ENCODE assay signal across 28 mouse cellular contexts in the genomic region with DNA sequence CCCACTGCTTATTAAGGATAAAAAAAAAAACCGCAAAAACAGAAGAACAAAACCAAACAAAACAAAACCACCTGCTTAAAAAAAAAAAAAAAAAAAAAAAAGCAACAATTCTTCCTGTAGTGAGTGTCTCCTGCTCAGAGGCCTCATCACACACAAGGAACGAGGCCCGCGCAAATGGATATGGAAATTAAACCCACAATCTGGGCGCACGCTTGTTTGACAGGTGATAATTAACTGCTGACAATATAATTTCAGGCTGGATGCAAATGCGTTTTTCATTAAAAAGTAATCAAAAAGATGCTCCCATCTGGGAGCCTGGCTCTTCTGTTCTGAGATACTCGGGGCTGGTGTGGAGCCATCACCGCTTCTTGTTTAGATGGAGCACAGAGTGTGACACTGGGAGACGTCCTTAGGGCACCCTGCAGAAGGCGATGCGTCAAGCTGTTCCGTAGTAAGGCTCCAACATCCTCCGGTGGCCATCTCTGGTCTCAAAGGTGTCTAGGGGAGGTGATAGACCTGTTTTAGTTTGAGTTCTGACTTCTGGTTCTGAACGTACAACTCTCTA. TPM values are rescaled to one million over a fixed set of nuclear protein-coding genes. Genes with fewer than 3 reads are reported as not detected.
DNase-seq lines count a peak whose midpoint lies in the region; ATAC-seq and TF ChIP-seq lines count a peak whose summit lies in the region.
"Had no signal": no experiment of that assay in that cellular context is flagged by ENCODE, and none has a peak within 500 bp of the region (broad histone marks: within the 10 kb centered on the region; RNA-seq: fewer than 3 reads in every experiment).

No protein-coding gene starts in this region.

- no peak overlapping the region for H3K4me3 ChIP-seq in hindbrain, embryonic 13.5 days
- no peak overlapping the region for H3K4me3 ChIP-seq in hindbrain, embryonic 11.5 days (ENCODE audit: low read depth, low read length)
- no peak overlapping the region for H3K4me3 ChIP-seq in forebrain, embryonic 16.5 days (replicated peaks; ENCODE audit: low read length)
- no peak overlapping the region for H3K4me3 ChIP-seq in midbrain, embryonic 14.5 days (replicated peaks; ENCODE audit: low read depth, low read length)
- no peak overlapping the region for H3K4me3 ChIP-seq in kidney, embryonic 14.5 days (ENCODE audit: low read length)
- H3K4me3 ChIP-seq: kidney, embryonic 15.5 days; limb, embryonic 13.5 days; liver, embryonic 12.5 days; stomach, embryonic 15.5 days had no signal

- TF ChIP-seq POLR2A in brain, embryonic 14.5 days (IDR thresholded peaks at IDR 0.05; ENCODE audit: borderline replicate concordance, extremely low read depth, insufficient read depth, insufficient read length, poor library complexity, severe bottlenecking) = no peak

- H3K9ac ChIP-seq in hindbrain, embryonic 13.5 days = no peak overlapping the region
- H3K9ac ChIP-seq in hindbrain, embryonic 11.5 days (ENCODE audit: low read depth, low read length) = no peak overlapping the region
- no peak overlapping the region for H3K9ac ChIP-seq in forebrain, embryonic 16.5 days (replicated peaks; ENCODE audit: low read depth, low read length)
- H3K9ac ChIP-seq in midbrain, embryonic 14.5 days (replicated peaks; ENCODE audit: low read length) = no peak overlapping the region
- H3K9ac ChIP-seq in kidney, embryonic 14.5 days (ENCODE audit: low read depth, low read length) = no peak overlapping the region
- H3K9ac ChIP-seq: kidney, embryonic 15.5 days; limb, embryonic 13.5 days; liver, embryonic 12.5 days; stomach, embryonic 15.5 days had no signal

- WGBS in hindbrain, embryonic 13.5 days = 43% methylated on average over 15 of the region's 15 CpGs
- 75% methylated on average over 15 of the region's 15 CpGs for WGBS in hindbrain, embryonic 11.5 days
- 33% methylated on average over 15 of the region's 15 CpGs for WGBS in forebrain, embryonic 16.5 days
- WGBS in midbrain, embryonic 14.5 days = 60% methylated on average over 15 of the region's 15 CpGs
- WGBS in kidney, embryonic 14.5 days = 88% methylated on average over 15 of the region's 15 CpGs

- H3K4me1 ChIP-seq in hindbrain, embryonic 13.5 days (replicated peaks) = peaks cover 26% of the 10 kb centered on the region
- no peaks in the 10 kb centered on the region for H3K4me1 ChIP-seq in hindbrain, embryonic 11.5 days (replicated peaks; ENCODE audit: control insufficient read depth, insufficient read depth, low read length)
- peaks cover 22% of the 10 kb centered on the region for H3K4me1 ChIP-seq in forebrain, embryonic 16.5 days (replicated peaks; ENCODE audit: control insufficient read depth, insufficient read depth, low read length)
- no peaks in the 10 kb centered on the region for H3K4me1 ChIP-seq in midbrain, embryonic 14.5 days (ENCODE audit: control insufficient read depth, insufficient read depth, low read length)
- no peaks in the 10 kb centered on the region for H3K4me1 ChIP-seq in kidney, embryonic 14.5 days (ENCODE audit: control insufficient read depth, insufficient read depth, low read length)
- H3K4me1 ChIP-seq: kidney, embryonic 15.5 days; limb, embryonic 13.5 days; liver, embryonic 12.5 days; stomach, embryonic 15.5 days had no signal

- no peaks in the 10 kb centered on the region for H3K36me3 ChIP-seq in hindbrain, embryonic 13.5 days
- no peaks in the 10 kb centered on the region for H3K36me3 ChIP-seq in hindbrain, embryonic 11.5 days (ENCODE audit: control insufficient read depth, insufficient read depth, low read length)
- no peaks in the 10 kb centered on the region for H3K36me3 ChIP-seq in forebrain, embryonic 16.5 days (ENCODE audit: control insufficient read depth, insufficient read depth)
- no peaks in the 10 kb centered on the region for H3K36me3 ChIP-seq in midbrain, embryonic 14.5 days (ENCODE audit: control insufficient read depth, insufficient read depth, low read length)
- H3K36me3 ChIP-seq in kidney, embryonic 14.5 days (ENCODE audit: control insufficient read depth, insufficient read depth, low read length) = no peaks in the 10 kb centered on the region
- H3K36me3 ChIP-seq: kidney, embryonic 15.5 days; limb, embryonic 13.5 days; liver, embryonic 12.5 days; stomach, embryonic 15.5 days had no signal

- no peak for TF ChIP-seq CTCF in brain, embryonic 14.5 days (IDR thresholded peaks at IDR 0.05; ENCODE audit: borderline replicate concordance, extremely low read depth, insufficient read depth, insufficient read length)

- no peak for ATAC-seq in hindbrain, embryonic 13.5 days (ENCODE audit: low FRiP score)
- ATAC-seq in hindbrain, embryonic 11.5 days (ENCODE audit: low FRiP score) = no peak
- peak; percentile 89 for ATAC-seq in forebrain, embryonic 16.5 days
- no peak for ATAC-seq in midbrain, embryonic 14.5 days (ENCODE audit: low FRiP score, low TSS enrichment)
- ATAC-seq in kidney, embryonic 14.5 days (ENCODE audit: low FRiP score, low TSS enrichment) = no peak
- ATAC-seq: intestine, postnatal 0 days; liver, embryonic 12.5 days had no signal

- no peak overlapping the region for H3K4me2 ChIP-seq in hindbrain, embryonic 13.5 days
- no peak overlapping the region for H3K4me2 ChIP-seq in hindbrain, embryonic 11.5 days (replicated peaks; ENCODE audit: low read depth, low read length)
- H3K4me2 ChIP-seq in forebrain, embryonic 16.5 days (ENCODE audit: low read length) = no peak overlapping the region
- H3K4me2 ChIP-seq in midbrain, embryonic 14.5 days (ENCODE audit: low read length) = no peak overlapping the region
- no peak overlapping the region for H3K4me2 ChIP-seq in kidney, embryonic 14.5 days (replicated peaks; ENCODE audit: low read depth, low read length)
- H3K4me2 ChIP-seq: heart, embryonic 11.5 days; kidney, embryonic 15.5 days; limb, embryonic 13.5 days; liver, embryonic 12.5 days; stomach, embryonic 15.5 days had no signal

- peak overlapping the region; percentile 73 for H3K27ac ChIP-seq in hindbrain, embryonic 13.5 days
- H3K27ac ChIP-seq in hindbrain, embryonic 11.5 days (ENCODE audit: low read depth, low read length) = no peak overlapping the region
- H3K27ac ChIP-seq in forebrain, embryonic 16.5 days (ENCODE audit: low read length) = peak overlapping the region; percentile 86
- no peak overlapping the region for H3K27ac ChIP-seq in midbrain, embryonic 14.5 days (replicated peaks; ENCODE audit: low read depth, low read length)
- H3K27ac ChIP-seq in kidney, embryonic 14.5 days (ENCODE audit: low read depth, low read length) = no peak overlapping the region
- H3K27ac ChIP-seq: kidney, embryonic 15.5 days; limb, embryonic 13.5 days; liver, embryonic 12.5 days; stomach, embryonic 15.5 days had no signal

- DNase-seq in hindbrain, embryonic 11.5 days (ENCODE audit: low spot score) = no peak
- peak; percentile 93 for DNase-seq in brain, embryonic 14.5 days (ENCODE audit: low read depth)
- DNase-seq in midbrain, embryonic 14.5 days = peak; percentile 62
- no peak for DNase-seq in natural killer cell, adult 2 months (ENCODE audit: low spot score in 2 of 2)
- DNase-seq in heart, postnatal 4 days = no peak
- DNase-seq: adrenal gland, postnatal 36 days; cerebellum, adult 2 months; cerebellum, postnatal 36 days; embryo, embryonic 11 days; kidney, postnatal 36 days; layer of hippocampus, adult 9-11 months; lung, adult 18-20 months; lung, postnatal 10 days; thymus, postnatal 36 days had no signal

- no peaks in the 10 kb centered on the region for H3K27me3 ChIP-seq in hindbrain, embryonic 13.5 days
- H3K27me3 ChIP-seq in hindbrain, embryonic 11.5 days (ENCODE audit: control insufficient read depth, insufficient read depth, low read length) = no peaks in the 10 kb centered on the region
- no peaks in the 10 kb centered on the region for H3K27me3 ChIP-seq in forebrain, embryonic 16.5 days (replicated peaks; ENCODE audit: control insufficient read depth, insufficient read depth, low read length)
- no peaks in the 10 kb centered on the region for H3K27me3 ChIP-seq in midbrain, embryonic 14.5 days (ENCODE audit: control insufficient read depth, insufficient read depth, low read length)
- no peaks in the 10 kb centered on the region for H3K27me3 ChIP-seq in kidney, embryonic 14.5 days (ENCODE audit: control insufficient read depth, insufficient read depth, low read length)
- H3K27me3 ChIP-seq: kidney, embryonic 15.5 days; limb, embryonic 13.5 days; liver, embryonic 12.5 days; stomach, embryonic 15.5 days had no signal

- H3K9me3 ChIP-seq in hindbrain, embryonic 13.5 days = no peaks in the 10 kb centered on the region
- no peaks in the 10 kb centered on the region for H3K9me3 ChIP-seq in hindbrain, embryonic 11.5 days (ENCODE audit: control insufficient read depth, low read length)
- 0 out of 2 replicates have a peak, but pooled peaks cover 3% of the 10 kb centered on the region for H3K9me3 ChIP-seq in forebrain, embryonic 16.5 days (ENCODE audit: control insufficient read depth, low read length)
- H3K9me3 ChIP-seq in midbrain, embryonic 14.5 days (ENCODE audit: control insufficient read depth, low read length) = no peaks in the 10 kb centered on the region
- H3K9me3 ChIP-seq in kidney, embryonic 14.5 days (ENCODE audit: control insufficient read depth, low read length) = peaks cover 3% of the 10 kb centered on the region; the same call in 1 of the 2 replicates
- H3K9me3 ChIP-seq: stomach, embryonic 15.5 days had no signal

RNA-seq across cellular contexts. Expression of a gene that starts 56.5 kb away (rescaled TPM):
- polyA plus RNA-seq in hindbrain, embryonic 13.5 days (2015; fragmentation: Nextera tagmentation; extraction: Ambion mirVana) = 0.71 and 1.9 TPM in 2 replicates
- 0.85 TPM in 1 of 2 replicates, not detected in the other for polyA plus RNA-seq in hindbrain, embryonic 11.5 days (2014; fragmentation: Nextera tagmentation; extraction: Ambion mirVana)
- polyA plus RNA-seq in brain, embryonic 14.5 days (2012; rRNA removed) = 0.29 and 0.81 TPM in 2 replicates
- polyA plus RNA-seq in forebrain, embryonic 16.5 days (2015; fragmentation: Nextera tagmentation; extraction: Ambion mirVana) = 3.3 TPM in 1 of 2 replicates, not detected in the other
- polyA plus RNA-seq in midbrain, embryonic 14.5 days (2014; fragmentation: Nextera tagmentation; extraction: Ambion mirVana) = not detected in 2 replicates
- polyA plus RNA-seq in kidney, embryonic 14.5 days (2014; fragmentation: Nextera tagmentation; extraction: Ambion mirVana) = 0.41 and 0.44 TPM in 2 replicates
- total RNA-seq in heart, postnatal 4 days (2021) = not detected
- total RNA-seq: adrenal gland, adult 18-20 months; adrenal gland, postnatal 36 days; gastrocnemius, adult 8-10 months had no signal
- polyA plus RNA-seq: gonadal fat pad, adult 2 months; heart, embryonic 11.5 days; heart, postnatal 0 days; intestine, postnatal 0 days; neural tube, embryonic 11.5 days; stomach, embryonic 15.5 days had no signal

Comparison
In these comparisons a context has a peak if more than half of its experiments do, and no peak if none do; other contexts are left out.
1. H3K27ac ChIP-seq: peak in hindbrain, embryonic 13.5 days (single experiment) and forebrain, embryonic 16.5 days (single experiment); none in hindbrain, embryonic 11.5 days (single experiment), midbrain, embryonic 14.5 days (single experiment) and kidney, embryonic 14.5 days (single experiment).
2. DNase-seq: peak in brain, embryonic 14.5 days (single experiment) and midbrain, embryonic 14.5 days (single experiment); none in hindbrain, embryonic 11.5 days (single experiment), natural killer cell, adult 2 months (0 of 2) and heart, postnatal 4 days (single experiment).